Mouse (Mus musculus) cerebellum, adult 2 months (tissue): ENCODE measurements around the gene Cdrt4. TPM values are rescaled to one million over a fixed set of nuclear protein-coding genes. Genes with fewer than 3 reads are reported as not detected.

Experiments
- DNase-seq, 2 experiments: peaks; one replicate each; pipeline ENCODE4 v3.0.0; 2021
- H3K27ac ChIP-seq: fragments of 200-500 bp; 2 replicates; pipeline ENCODE4 v1.5.1; 2012; ENCODE audit warnings: low read length, control low read depth, inconsistent platforms; ENCODE audit not compliant: insufficient read depth
- H3K27me3 ChIP-seq: fragments of 200-500 bp; 2 replicates; pipeline ENCODE4 v1.6.1; 2012; ENCODE audit warnings: inconsistent platforms, mild to moderate bottlenecking, low read length, moderate library complexity; ENCODE audit not compliant: control insufficient read depth, insufficient read depth
- H3K4me1 ChIP-seq: fragments of 200-500 bp; 2 replicates; pipeline ENCODE4 v1.6.1; 2011; ENCODE audit warnings: low read length; ENCODE audit not compliant: control insufficient read depth, insufficient read depth
- H3K4me3 ChIP-seq: fragments of 200-500 bp; replicated peaks from 2 replicates; pipeline ENCODE3; 2011; ENCODE audit warnings: mild to moderate bottlenecking, low read depth, low read length, control low read depth; ENCODE audit not compliant: insufficient read depth
- CTCF ChIP-seq: fragments of 200-500 bp; IDR thresholded peaks from 2 replicates; pipeline ENCODE4 v1.5.1; 2011; ENCODE audit warnings: low read depth, mild to moderate bottlenecking, control low read depth, low read length, moderate library complexity, borderline replicate concordance; ENCODE audit not compliant: insufficient read depth
- POLR2A ChIP-seq: fragments of 200-500 bp; IDR thresholded peaks from 2 replicates; pipeline ENCODE4 v1.6.1; 2011; ENCODE audit warnings: low read length, control low read depth, borderline replicate concordance; ENCODE audit not compliant: insufficient read depth
- WGBS: fragments of 180-500 bp; shearing (Covaris S2); methylation state at CpG from one replicate; pipeline ENCODE4 v1.1.7; 2018; 5-methylcytosine and 5-hydroxymethylcytosine counted together
- polyA plus RNA-seq: library from polyadenylated mRNA; depleted of rRNA; stranded (reverse); fragments of >200 nt; gene quantifications from 2 replicates; pipeline ENCODE4 v1.2.3, GENCODE M21; 2012

Gene Cdrt4
- polyA plus RNA-seq, 1 experiment, result 0.26 TPM

- DNase-seq, result no peak
- no peak overlapping the region for H3K27ac ChIP-seq
- no peaks in the 10 kb centered on the region for H3K27me3 ChIP-seq
- TF ChIP-seq POLR2A, result no peak
- TF ChIP-seq CTCF, result no peak
- no peak overlapping the region for H3K4me3 ChIP-seq
- peaks cover 3% of the 10 kb centered on the region for H3K4me1 ChIP-seq
- WGBS, result 86% methylated on average over 5 of the region's 5 CpGs
These were observed 70.3 kb downstream of the Cdrt4 start for GRCm38 (mm10) chr11:63021141-63021806.

DNA sequence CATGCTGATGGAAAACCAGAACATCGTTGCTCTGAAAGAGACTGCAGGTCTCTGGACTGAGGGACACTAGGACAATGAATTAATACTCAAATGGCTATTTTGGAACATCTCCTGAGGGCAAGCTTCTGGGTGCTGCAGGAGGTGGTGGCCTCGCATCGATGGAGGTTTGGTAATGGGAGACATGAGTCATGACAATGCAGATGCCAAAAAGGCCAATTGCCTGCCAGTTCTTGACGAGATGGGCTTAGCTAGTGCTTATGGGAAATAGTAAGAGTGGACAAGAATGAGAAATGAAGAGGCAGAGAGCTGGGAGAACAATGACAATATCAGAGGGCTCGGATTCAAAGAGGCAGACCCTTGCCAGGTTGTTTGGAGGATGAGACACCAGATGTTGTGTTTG lies 72.5 kb downstream of the Cdrt4 start:
- WGBS, result 49% methylated on average over 5 of the region's 5 CpGs
- TF ChIP-seq CTCF (no peak), POLR2A (no peak)
- peaks cover 14% of the 10 kb centered on the region for H3K4me1 ChIP-seq
- no peaks in the 10 kb centered on the region for H3K27me3 ChIP-seq
- no peak overlapping the region for H3K27ac ChIP-seq
- H3K4me3 ChIP-seq, result no peak overlapping the region
- DNase-seq, result no peak

DNA sequence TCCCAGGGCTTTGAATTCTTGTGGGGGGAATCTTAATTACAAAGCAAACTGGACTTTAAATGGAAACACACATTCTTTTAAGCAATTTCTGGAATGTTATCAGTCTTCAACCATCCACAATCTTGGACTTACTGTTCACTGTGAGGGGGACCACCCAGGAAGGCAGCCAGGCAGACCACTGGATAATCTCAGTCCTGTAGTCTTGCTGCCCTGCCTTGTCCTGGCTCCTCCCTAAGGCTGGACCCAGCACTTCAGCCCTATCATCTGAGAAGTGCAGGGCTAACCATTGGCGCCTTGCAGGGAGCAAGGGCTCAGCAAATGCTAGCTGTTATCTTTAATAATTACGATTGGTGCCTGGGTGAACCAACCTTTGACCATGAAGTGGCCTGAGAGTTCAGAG lies 73.1 kb downstream of the Cdrt4 start:
- no peak for TF ChIP-seq CTCF
- TF ChIP-seq POLR2A, result no peak
- DNase-seq, result no peak

GRCm38 (mm10) chr11:63025476-63025875 lies 74.5 kb downstream of the Cdrt4 start:
- peaks cover 14% of the 10 kb centered on the region for H3K4me1 ChIP-seq
- H3K4me3 ChIP-seq, result no peak overlapping the region
- TF ChIP-seq POLR2A (no peak), CTCF (no peak)
- H3K27ac ChIP-seq, result no peak overlapping the region
- no peak for DNase-seq
- no peaks in the 10 kb centered on the region for H3K27me3 ChIP-seq
- WGBS, result 94% methylated on average over 6 of the region's 6 CpGs

More for the DNA sequence above, 73.1 kb downstream of the Cdrt4 start:
- Histone ChIP-seq H3K27ac (no peak overlapping the region), H3K4me1 (peaks cover 14% of the 10 kb centered on the region), H3K27me3 (no peaks in the 10 kb centered on the region), H3K4me3 (no peak overlapping the region)
- WGBS, result 96% methylated on average over 2 of the region's 2 CpGs

GRCm38 (mm10) chr11:63026651-63027141 lies 75.7 kb downstream of the Cdrt4 start:
- H3K27me3 ChIP-seq, result no peaks in the 10 kb centered on the region
- DNase-seq, result peak; percentile 88 to 91
- peaks cover 14% of the 10 kb centered on the region for H3K4me1 ChIP-seq
- H3K27ac ChIP-seq, result peak overlapping the region; percentile 47; the same call in 1 of the 2 replicates
- H3K4me3 ChIP-seq, result peak overlapping the region; percentile 6
- TF ChIP-seq POLR2A (peak; percentile 33; the same call in 1 of the 2 replicates), CTCF (no peak)
- 11% methylated on average over 9 of the region's 9 CpGs for WGBS

GRCm38 (mm10) chr11:63028131-63028530 lies 77.1 kb downstream of the Cdrt4 start:
- no peak for TF ChIP-seq POLR2A
- no peak for TF ChIP-seq CTCF
- no peak overlapping the region for H3K4me3 ChIP-seq
- WGBS, result 95% methylated on average over 3 of the region's 3 CpGs
- H3K27me3 ChIP-seq, result no peaks in the 10 kb centered on the region; the same call in 1 of the 2 replicates
- H3K27ac ChIP-seq, result no peak overlapping the region
- no peak for DNase-seq
- H3K4me1 ChIP-seq, result peaks cover 14% of the 10 kb centered on the region

DNA sequence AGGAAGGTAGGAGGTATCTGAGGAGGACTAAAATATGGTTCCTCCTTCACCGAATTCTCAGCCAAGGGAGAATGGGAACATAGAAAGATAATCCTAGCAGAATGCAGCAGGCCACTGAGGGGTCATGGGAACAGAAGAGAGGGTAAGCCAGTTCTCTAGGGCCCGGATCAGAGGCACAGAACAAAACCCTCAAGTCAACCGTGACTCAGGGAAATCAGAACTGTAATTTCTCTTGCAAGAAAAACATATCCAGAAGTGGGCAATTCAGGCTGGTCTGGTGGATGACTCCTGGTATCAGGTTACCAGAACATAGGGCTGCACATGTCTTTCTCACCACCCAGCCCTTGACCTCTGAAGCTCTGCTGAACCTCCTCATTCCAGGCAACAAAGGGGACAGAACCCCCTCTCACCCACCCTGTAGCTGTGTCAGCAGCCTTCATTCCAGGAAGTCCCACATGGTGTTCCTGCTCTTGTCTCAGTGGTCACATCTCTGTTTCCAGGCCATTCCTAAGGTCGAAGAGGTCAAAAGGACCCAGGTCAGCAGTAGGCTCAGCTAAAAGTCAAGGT lies 78.2 kb downstream of the Cdrt4 start:
- Histone ChIP-seq H3K27me3 (no peaks in the 10 kb centered on the region; the same call in 1 of the 2 replicates), H3K4me1 (peaks cover 14% of the 10 kb centered on the region), H3K27ac (no peak overlapping the region), H3K4me3 (no peak overlapping the region)
- WGBS, result 91% methylated on average over 4 of the region's 4 CpGs
- DNase-seq, result no peak
- no peak for TF ChIP-seq CTCF
- no peak for TF ChIP-seq POLR2A

DNA sequence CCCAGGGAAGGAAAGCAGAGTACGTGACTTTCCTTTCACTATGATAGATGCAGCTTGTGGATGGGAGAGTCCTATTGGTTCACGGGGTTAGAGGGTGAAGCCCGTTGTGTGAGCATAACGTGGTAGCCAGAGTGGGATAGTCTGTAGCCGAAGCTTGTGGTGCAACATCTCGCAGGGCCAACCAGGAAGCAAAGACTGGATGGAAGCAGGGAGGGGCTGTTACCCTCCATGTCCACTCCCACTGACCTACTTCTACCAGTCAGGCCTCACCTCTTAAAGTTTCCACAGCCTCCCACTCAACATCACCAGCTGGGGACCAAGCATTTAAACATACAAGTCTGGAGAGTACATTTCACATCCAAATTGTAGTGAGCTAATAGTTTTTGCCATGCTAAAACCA lies 78.7 kb downstream of the Cdrt4 start:
- DNase-seq, result no peak
- 96% methylated on average over 6 of the region's 6 CpGs for WGBS
- TF ChIP-seq POLR2A (no peak), CTCF (no peak)
- Histone ChIP-seq H3K4me1 (peaks cover 14% of the 10 kb centered on the region), H3K27ac (no peak overlapping the region), H3K27me3 (no peaks in the 10 kb centered on the region; the same call in 1 of the 2 replicates), H3K4me3 (no peak overlapping the region)
